ENCODE assay signal across 8 mouse cellular contexts in genomic region chr7:107567261-107567671, GRCm38 (mm10). TPM values are rescaled to one million over a fixed set of nuclear protein-coding genes. Genes with fewer than 3 reads are reported as not detected.
A peak's percentile ranks its signal among the peaks of the same experiment; 100 is the strongest.
DNase-seq lines count a peak whose midpoint lies in the region; ATAC-seq lines count a peak whose summit lies in the region.

Gene Olfml1 (plus strand): TSS chr7:107567446.

- peak within 1 kb of the TSS; percentile 58 for H3K4me2 ChIP-seq in embryonic facial prominence, embryonic 11.5 days (ENCODE audit: low read depth, low read length)
- H3K4me2 ChIP-seq in neural tube, embryonic 12.5 days (replicated peaks) = peak within 1 kb of the TSS; percentile 38

- 18% methylated on average over 7 of the region's 7 CpGs for WGBS in embryonic facial prominence, embryonic 11.5 days
- 62% methylated on average over 7 of the region's 7 CpGs for WGBS in neural tube, embryonic 12.5 days

- H3K4me1 ChIP-seq in embryonic facial prominence, embryonic 11.5 days (ENCODE audit: control insufficient read depth, insufficient read depth, low read length) = no peaks in the 10 kb centered on the region
- no peaks in the 10 kb centered on the region for H3K4me1 ChIP-seq in neural tube, embryonic 12.5 days

- H3K4me3 ChIP-seq in embryonic facial prominence, embryonic 11.5 days (ENCODE audit: low read depth, low read length) = peak within 1 kb of the TSS; percentile 38
- peak within 1 kb of the TSS; percentile 9; the same call in 1 of the 2 replicates for H3K4me3 ChIP-seq in neural tube, embryonic 12.5 days

- no peaks in the 10 kb centered on the region for H3K27me3 ChIP-seq in embryonic facial prominence, embryonic 11.5 days (ENCODE audit: control insufficient read depth, insufficient read depth, low read length)
- H3K27me3 ChIP-seq in neural tube, embryonic 12.5 days (replicated peaks) = no peaks in the 10 kb centered on the region

- peak within 1 kb of the TSS; percentile 79 for H3K27ac ChIP-seq in embryonic facial prominence, embryonic 11.5 days (replicated peaks; ENCODE audit: low read depth, low read length)
- no peak within 1 kb of the TSS for H3K27ac ChIP-seq in neural tube, embryonic 12.5 days

- DNase-seq in ZHBTc4 (ENCODE audit: low read depth, low spot score) = peak; percentile 51
- DNase-seq in embryonic facial prominence, embryonic 11.5 days (ENCODE audit: low spot score) = peak; percentile 85
- DNase-seq in heart, adult 9 months (ENCODE audit: low spot score in 2 of 2) = peak; percentile 67 to 70
- peak; percentile 65 for DNase-seq in kidney, adult 9 months
- peak; percentile 2 for DNase-seq in left cerebral cortex, postnatal 4 days
- DNase-seq in thymus, postnatal 36 days = no peak

- ATAC-seq in embryonic facial prominence, embryonic 11.5 days (replicated peaks; ENCODE audit: insufficient number of reproducible peaks, low FRiP score, low TSS enrichment, low read depth) = peak; percentile 93
- ATAC-seq in neural tube, embryonic 12.5 days (ENCODE audit: low FRiP score, low read depth) = no peak
- ATAC-seq in CD4-positive, CD25-positive, alpha-beta regulatory T cell, adult 4 months = no peak

- peak within 1 kb of the TSS; percentile 57 for H3K9ac ChIP-seq in embryonic facial prominence, embryonic 11.5 days (replicated peaks; ENCODE audit: low read length)
- no peak within 1 kb of the TSS for H3K9ac ChIP-seq in neural tube, embryonic 12.5 days

- intact Hi-C loops in left cerebral cortex, postnatal 4 days (cut with DNase I) = no loop called here

- H3K36me3 ChIP-seq in embryonic facial prominence, embryonic 11.5 days (replicated peaks; ENCODE audit: control insufficient read depth, insufficient read depth, low read depth, low read length) = peaks cover 5% of the 10 kb centered on the region
- no peaks in the 10 kb centered on the region for H3K36me3 ChIP-seq in neural tube, embryonic 12.5 days

- no peaks in the 10 kb centered on the region for H3K9me3 ChIP-seq in embryonic facial prominence, embryonic 11.5 days (replicated peaks; ENCODE audit: control insufficient read depth, low read length)
- H3K9me3 ChIP-seq in neural tube, embryonic 12.5 days = no peaks in the 10 kb centered on the region

RNA-seq across cellular contexts. Expression of gene Olfml1, which starts in this region (rescaled TPM):
- polyA plus RNA-seq in embryonic facial prominence, embryonic 11.5 days (2014; fragmentation: Nextera tagmentation; extraction: Ambion mirVana) = 21.5 and 23.8 TPM in 2 replicates
- total RNA-seq in left cerebral cortex, postnatal 4 days (2021) = 1 to 10 TPM; 4.6 to 5.6 TPM
- polyA plus RNA-seq in neural tube, embryonic 12.5 days (2016; fragmentation: Nextera tagmentation; extraction: Ambion mirVana) = 6.2 and 7.0 TPM in 2 replicates
- polyA plus RNA-seq in CD4-positive, CD25-positive, alpha-beta regulatory T cell, adult 4 months (2017; shearing (Covaris generic)) = under 1 TPM in 1 of 2 experiments, not detected in 1; 0.26 TPM

Comparison
In these comparisons a context has a peak if more than half of its experiments do, and no peak if none do; other contexts are left out.
1. DNase-seq: peak in ZHBTc4 (single experiment), embryonic facial prominence, embryonic 11.5 days (single experiment), heart, adult 9 months (2 of 2), kidney, adult 9 months (single experiment) and left cerebral cortex, postnatal 4 days (single experiment); none in thymus, postnatal 36 days (0 of 2).